Comparison of ENCODE assay signal across 8 mouse cellular contexts in genomic region chr2:167860457-167861177, GRCm38 (mm10).
DNase-seq lines count a peak whose midpoint lies in the region; ATAC-seq and TF ChIP-seq lines count a peak whose summit lies in the region.

No protein-coding gene starts in this region.

- peak; percentile 96 for DNase-seq in adrenal gland, adult 8-10 months
- peak; percentile 68 to 78 for DNase-seq in cerebellum, postnatal 14 days
- peak; percentile 92 to 95 for DNase-seq in heart, adult 9 months (ENCODE audit: low spot score in 2 of 2)
- DNase-seq in kidney, adult 2 months, result peak; percentile 96
- DNase-seq in left cerebral cortex, postnatal 14 days (ENCODE audit: low spot score in 2 of 2), result peak; percentile 72 to 87
- DNase-seq in urinary bladder, postnatal 10 days (ENCODE audit: low spot score), result peak; percentile 61

- ATAC-seq in midbrain, embryonic 16.5 days, result 0 out of 2 replicates have a peak, but pooled peaks have one; percentile 42
- ATAC-seq in megakaryocyte-erythroid progenitor cell, adult 5-6 weeks (replicated peaks; ENCODE audit: low FRiP score, low TSS enrichment, poor library complexity, severe bottlenecking), result no peak

- H3K9ac ChIP-seq in midbrain, embryonic 16.5 days (ENCODE audit: low read depth, low read length), result no peak overlapping the region

- H3K27ac ChIP-seq in kidney, adult 2 months (ENCODE audit: insufficient read depth, low read depth, low read length), result peak overlapping the region; percentile 59
- H3K27ac ChIP-seq in midbrain, embryonic 16.5 days (ENCODE audit: low read length), result no peak overlapping the region

- H3K9me3 ChIP-seq in midbrain, embryonic 16.5 days (replicated peaks; ENCODE audit: control insufficient read depth, low read length, poor library complexity, severe bottlenecking), result no peaks in the 10 kb centered on the region

- no peak overlapping the region for H3K4me2 ChIP-seq in midbrain, embryonic 16.5 days (ENCODE audit: low read length)

- WGBS in kidney, adult 2 months, result 35% methylated on average over 10 of the region's 10 CpGs
- WGBS in midbrain, embryonic 16.5 days, result 39% methylated on average over 9 of the region's 10 CpGs

- no peaks in the 10 kb centered on the region for H3K36me3 ChIP-seq in kidney, adult 2 months (ENCODE audit: control insufficient read depth, insufficient read depth, low read length)
- H3K36me3 ChIP-seq in midbrain, embryonic 16.5 days (ENCODE audit: control insufficient read depth, insufficient read depth, low read length), result no peaks in the 10 kb centered on the region

- 0 out of 2 replicates have a peak, but pooled peaks have one; percentile 4 for TF ChIP-seq CTCF in kidney, adult 2 months (conservative IDR thresholded peaks at IDR 0.05; ENCODE audit: insufficient read depth, insufficient read length, low read depth, low read length)

- H3K4me1 ChIP-seq in kidney, adult 2 months (ENCODE audit: control insufficient read depth, insufficient read depth, low read length), result peaks cover 26% of the 10 kb centered on the region
- H3K4me1 ChIP-seq in midbrain, embryonic 16.5 days (ENCODE audit: control insufficient read depth, insufficient read depth, low read length), result no peaks in the 10 kb centered on the region; the same call in 1 of the 2 replicates

- intact Hi-C loops in left cerebral cortex, postnatal 14 days (cut with DNase I), result no loop called here

- H3K4me3 ChIP-seq in kidney, adult 2 months (ENCODE audit: insufficient read depth, low read depth, low read length), result no peak overlapping the region
- no peak overlapping the region for H3K4me3 ChIP-seq in midbrain, embryonic 16.5 days (ENCODE audit: low read depth, low read length)

- TF ChIP-seq POLR2A in kidney, adult 2 months (IDR thresholded peaks at IDR 0.05; ENCODE audit: low read depth, low read length), result no peak

- no peaks in the 10 kb centered on the region for H3K27me3 ChIP-seq in kidney, adult 2 months (replicated peaks; ENCODE audit: control insufficient read depth, insufficient read depth, low read length)
- H3K27me3 ChIP-seq in midbrain, embryonic 16.5 days (ENCODE audit: control insufficient read depth, insufficient read depth, low read depth, low read length), result no peaks in the 10 kb centered on the region
